Mouse (Mus musculus) ZHBTc4 (cell line): ENCODE data around the gene Ifitm2.
"Not testable (repeated sequence)": the region's sequence is repeated elsewhere in the genome, so short reads cannot be mapped to it uniquely, and the experiment has no call there.

Experiments
- DNase-seq: peaks from one replicate; pipeline ENCODE4 v3.0.0-alpha.2; 2011; ENCODE audit warnings: low read depth, low spot score

Gene Ifitm2

DNA sequence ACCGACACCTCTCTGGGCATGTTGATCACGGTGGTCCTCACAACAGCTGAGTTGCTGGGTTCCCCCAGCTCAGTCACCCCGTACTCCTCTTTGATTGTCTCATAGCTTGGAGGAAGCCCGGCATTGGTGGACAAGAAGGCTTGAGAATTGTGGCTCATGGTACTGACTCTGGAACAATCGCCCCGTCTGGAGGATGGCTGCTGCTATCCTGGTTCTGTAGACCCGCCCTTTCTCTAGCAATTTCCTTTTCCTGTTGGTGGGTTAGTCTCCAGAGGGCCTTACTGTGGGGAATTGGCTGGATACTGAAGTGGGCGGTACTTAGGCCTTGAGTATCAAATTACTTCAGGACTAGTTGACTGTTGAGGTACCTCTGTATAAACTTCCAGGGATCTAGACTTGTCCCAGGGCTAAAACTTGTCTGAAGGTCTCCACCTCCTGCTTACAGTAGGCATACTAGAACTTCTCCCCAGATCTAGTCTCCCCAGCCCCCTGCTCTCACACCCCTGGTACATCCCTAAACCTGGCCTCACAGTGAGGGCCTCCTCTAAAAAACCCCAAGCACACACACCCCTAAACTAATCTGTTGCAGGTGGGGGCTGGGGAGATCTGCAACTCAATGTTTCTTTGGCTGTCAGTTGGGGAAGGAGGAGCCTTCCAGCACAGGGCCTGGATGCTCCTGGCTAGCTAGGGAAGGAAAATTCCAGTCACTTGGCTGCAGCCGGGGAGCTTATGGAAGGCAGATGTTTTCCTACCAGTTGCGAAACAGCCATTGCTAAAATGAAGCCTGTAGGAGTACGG lies at the start of gene Ifitm2, which contains the start of gene Gm45717:
Gene Ifitm2 (minus strand): TSS at position 230 of the 798 bp plus-strand sequence.
Gene Gm45717 (minus strand): TSS at position 180 of the 798 bp plus-strand sequence.
- DNase-seq = peak; percentile 96

DNA sequence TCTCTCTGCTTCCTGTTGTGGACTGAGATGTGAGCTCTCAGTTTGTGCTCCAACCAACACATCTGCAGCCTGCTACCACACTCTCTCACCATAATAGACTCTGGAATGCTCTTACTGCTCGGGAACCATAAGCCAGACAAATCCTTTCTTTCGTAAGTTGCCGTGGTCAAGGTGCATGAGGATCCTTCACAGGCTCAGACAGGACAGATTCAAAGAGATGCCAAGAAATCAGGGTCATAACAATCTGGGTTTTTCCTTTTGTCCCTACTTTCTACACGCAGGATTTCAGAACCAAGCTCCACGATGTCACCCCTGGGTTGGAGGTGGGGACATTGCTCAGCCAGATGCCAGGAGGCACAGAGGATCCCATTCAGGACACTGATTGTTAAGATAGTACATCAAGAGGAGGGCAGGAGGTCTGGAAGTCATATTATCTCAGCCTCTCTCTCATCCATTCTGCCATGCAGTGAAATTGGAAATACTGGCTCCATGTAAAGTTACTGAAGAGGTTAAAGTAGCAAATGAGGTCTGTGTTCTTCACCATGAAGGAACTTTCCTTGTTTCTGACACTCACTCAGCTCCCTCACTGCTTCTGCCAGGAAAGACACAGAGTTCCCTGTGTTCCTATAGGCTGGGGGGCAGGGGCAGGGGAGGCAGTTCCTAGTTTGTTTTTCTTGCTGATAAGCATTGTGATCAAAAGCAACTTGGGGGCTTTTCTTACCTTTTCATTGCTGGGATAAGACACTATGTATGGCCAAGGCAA lies 47.6 kb upstream of the Ifitm2 start:
- no peak for DNase-seq

DNA sequence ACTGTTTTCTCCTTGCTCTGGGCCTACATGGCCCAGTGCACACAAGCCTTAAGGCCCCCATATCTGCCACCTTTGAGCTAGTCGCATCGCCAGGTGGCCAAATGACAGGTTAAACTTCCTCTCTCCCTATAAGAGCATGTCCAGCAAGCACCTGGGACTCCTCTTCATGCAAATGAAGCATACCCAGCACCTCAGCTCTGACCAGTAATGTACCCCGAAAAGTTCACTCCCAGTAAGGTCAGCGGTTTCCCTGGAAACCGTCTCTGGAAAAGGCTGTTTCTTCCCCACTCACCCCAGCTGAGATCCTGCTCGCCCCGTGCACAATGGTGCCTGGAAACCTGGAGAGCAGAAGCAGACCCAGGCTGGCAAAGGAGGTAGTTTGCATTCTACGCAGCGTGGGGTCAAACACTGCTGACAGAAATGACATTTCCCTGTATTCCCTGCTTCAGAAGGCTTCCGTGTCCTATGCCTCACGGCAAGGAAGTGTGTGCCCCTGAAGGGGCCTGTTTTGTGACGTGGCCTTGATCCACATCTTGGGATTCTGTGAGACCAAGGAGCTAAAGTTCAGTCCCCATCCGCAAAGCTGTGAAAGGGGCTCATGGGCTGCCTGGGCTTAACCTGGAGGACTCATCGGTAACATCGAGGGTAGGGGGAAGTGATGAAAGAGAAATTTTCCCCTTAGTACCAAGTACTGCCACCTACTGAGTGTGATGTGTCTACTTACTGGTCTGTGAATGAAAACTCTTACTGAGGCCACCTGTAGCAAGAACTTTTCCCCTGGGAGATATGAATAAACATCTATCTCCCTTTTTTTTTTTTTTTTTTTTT lies 45.3 kb upstream of the Ifitm2 start:
- peak; percentile 16 for DNase-seq

DNA sequence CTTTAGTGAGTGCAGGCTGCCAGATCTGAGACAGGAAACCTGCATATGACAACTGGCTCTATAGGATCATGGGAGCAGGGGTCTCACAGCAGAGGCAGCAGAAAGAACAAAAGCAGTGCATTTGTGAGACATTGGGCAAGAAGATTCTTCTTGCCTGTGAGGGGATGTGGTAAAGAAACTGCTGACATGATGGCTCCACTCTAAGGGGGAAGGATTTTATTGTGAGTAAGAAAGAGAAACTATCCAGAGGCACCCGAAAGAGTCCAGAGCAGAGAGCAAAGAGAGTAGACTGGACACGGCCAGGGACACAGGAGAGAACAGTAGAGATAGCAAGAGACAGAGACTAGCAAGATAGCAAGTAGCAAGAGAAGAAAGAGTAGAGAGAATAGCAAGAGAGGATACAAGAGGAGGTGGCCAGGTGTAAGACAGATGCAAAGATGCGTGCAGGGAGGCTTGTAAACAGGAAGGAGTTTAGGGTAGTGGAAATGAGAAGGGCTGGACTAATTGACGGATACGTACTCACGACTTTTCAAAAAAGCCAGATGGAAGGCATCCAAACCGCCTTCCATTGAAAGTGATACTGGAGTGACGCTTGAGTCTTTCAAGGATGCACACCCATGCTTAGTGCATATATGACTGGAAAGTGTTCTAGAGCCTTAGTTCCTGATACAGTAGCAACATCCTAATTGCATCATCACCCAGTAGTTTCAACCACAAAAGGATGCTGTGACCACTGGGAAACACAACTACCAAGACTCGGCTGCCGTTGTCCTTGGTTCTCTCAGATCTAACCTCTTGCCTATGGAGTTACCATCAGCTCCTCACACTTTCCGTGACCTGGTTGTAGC lies 43.3 kb upstream of the Ifitm2 start:
- DNase-seq = no peak

DNA sequence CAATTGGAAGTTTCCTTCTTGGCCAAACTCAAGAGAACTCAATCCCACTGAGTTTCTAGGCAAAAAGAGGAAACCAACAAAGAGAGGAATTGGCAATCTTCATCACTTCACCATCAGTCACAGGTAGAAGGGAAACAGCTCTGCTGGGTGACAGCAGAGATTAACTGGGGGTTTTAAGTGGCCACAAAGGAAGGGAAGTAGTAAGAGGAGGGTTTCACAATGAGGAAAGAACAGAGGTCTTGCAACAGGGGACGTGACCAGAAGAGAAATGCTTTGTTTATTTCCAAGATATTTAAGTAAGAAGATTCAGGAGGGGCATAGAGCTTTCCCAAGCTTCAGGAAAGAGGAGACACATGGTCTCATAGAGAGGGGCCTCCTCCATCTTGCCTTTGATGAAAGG lies 42.0 kb upstream of the Ifitm2 start:
- no peak for DNase-seq

DNA sequence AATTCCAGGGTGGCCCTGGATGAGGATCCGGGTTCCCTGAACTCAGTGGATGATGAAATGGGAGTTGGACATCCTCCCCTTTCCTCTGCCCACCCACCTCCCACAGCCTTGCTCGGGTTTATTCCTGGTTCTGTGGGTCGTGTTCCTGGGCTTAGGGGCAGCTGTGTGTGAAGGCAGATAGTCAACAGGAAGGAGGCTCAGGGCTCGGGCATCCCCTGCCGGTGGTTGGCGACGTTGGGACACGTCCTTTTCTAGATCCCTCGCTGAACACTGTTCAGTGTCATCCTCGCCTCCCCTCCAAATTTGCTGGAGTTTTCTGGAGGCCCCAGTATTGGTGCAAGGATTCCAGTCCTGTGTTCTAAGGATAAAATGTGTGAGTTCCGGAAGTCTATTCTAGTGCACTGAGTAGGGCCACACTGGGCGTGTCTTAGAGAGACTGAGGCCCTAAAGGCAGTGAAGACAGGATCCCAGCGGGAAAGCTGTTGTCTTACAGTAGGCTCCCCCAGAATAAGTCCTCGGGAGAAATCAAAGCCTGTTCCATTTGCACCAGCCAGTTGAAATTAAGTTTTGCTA lies 35.4 kb upstream of the Ifitm2 start:
- peak; percentile 47 for DNase-seq

DNA sequence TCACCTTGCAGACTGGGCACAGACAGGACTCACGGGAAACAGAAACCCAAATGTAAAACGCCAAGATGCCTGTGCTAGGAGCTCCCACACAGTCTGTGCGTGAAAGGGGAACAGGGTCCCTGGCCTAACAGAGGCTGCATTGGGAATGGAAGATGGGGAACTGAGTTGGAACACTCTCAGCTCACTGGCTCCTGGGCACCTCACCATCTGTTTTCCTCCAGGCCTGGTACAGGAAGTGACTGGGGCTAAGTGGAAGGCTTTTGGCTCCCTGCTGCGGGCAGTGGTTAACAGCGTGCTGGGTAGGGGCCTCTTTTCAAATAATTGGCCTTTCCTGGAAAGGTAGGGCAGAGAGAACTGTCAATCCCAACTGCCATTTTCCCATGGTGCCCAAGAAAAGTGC lies 34.8 kb upstream of the Ifitm2 start:
- DNase-seq = no peak

DNA sequence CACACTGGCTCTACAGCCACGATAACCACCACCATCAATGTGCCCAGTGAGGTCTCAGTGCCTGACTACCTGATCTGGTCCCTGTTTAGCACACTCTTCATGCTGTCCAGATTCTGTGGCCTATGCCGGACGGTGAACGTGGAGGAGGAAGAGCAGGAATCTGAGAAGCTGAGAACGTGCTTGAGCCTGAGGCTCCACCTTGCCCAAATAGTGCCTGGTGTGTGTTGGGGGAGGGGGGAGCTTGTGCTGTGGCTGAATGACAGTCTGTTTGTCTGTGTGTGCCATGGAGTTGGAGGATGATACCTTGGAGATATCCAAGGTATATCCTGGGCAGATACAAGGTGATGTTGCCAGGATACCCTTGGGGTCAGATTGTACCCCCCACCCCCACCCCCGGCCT lies 34.4 kb upstream of the Ifitm2 start:
- no peak for DNase-seq

DNA sequence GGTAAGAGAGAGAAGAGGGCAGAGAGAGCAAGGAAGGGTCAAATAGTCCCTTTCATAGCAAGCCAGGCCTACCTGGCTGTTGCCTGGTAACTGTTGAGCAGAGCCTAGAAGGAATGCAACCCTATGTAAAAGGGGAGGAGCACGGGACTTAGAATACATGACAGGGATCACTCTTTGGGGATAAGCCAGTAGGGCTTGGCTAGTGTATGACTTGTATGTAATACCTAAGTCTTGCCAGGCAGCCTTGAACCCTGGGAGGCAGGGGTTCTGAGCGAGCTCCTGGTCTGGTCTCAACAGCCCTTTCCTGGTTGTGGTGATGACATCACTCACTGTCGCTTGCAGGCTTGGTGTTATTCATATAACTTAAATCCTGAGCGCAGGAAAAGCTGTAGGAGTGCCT lies 33.2 kb upstream of the Ifitm2 start:
- no peak for DNase-seq

DNA sequence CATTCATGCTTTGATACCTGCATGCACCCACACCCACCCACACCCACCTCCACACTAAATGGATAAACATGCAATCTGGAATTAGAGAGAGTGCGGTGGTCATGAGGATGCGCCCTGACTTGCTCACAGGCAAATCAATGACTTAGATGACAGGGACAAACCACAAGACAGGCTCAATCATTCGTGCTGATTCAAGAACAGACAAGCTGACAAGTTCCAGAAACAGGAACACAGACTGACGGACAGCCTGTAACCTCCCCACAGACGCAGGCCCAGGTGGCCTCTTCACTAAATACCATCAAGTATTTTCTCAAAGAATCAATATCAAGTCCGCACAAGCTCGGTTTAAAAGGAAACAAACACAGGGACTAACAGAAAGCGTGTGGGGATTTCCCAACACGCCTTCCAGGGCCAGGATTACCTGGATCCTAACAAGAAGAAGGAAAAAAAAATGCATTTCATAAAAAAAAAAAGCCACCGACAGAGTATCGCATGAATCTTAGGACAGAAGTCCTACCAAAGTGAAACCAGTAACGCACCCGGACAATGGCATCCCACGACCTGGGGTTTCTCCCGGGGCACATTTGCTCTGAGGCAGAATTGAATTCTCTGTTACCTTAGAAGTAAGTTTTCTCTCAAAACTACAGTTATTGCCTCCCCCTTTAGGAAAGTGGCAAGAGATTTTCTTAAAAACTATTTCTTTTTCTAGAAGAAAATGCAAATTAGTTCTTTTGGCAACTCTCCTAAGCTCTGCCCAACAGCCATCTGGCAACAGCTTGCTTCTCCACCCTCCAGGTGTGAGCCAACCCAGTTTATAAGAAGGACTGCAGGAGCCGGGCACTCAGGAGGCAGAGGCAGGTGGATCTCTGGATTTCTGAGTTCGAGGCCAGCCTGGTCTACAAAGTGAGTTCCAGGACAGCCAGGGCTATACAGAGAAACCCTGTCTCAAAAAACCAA lies 31.7 kb upstream of the Ifitm2 start:
- no peak for DNase-seq

DNA sequence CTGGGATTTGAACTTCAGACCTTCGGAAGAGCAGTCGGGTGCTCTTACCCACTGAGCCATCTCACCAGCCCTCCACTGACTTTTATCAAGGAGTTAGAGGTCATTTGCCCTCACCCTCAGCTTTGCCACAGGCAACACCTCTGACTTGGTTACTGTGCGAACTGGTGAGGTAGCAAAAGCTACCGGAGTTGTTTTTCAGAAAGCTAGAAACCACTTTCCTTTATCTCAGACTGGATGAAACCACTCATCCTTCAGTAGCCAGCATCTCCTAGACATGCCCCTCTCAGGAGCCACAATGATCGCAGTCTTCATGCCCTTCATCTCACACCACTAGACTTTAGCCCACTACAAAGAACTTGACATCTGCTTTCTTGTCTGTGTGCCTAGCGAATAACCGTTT lies 27.2 kb upstream of the Ifitm2 start:
- no peak for DNase-seq

DNA sequence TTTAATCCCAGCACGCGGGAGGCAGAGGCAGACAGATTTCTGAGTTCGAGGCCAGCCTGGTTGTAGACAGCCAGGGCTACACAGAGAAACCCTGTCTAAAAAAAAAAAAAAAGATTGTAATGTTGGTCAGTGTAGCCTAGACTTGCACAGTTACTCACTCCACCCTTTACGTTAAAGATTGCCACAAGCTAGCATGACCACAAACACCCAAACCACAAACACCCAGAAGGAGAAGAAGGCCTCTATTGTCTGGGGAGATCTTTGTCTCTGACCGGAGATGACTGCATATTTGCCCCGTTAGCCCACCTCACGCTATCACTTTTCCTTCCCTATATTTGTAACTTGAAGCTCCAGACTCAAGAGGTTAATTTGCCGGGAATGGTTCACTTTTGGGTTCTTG lies 25.9 kb upstream of the Ifitm2 start:
- no peak for DNase-seq

DNA sequence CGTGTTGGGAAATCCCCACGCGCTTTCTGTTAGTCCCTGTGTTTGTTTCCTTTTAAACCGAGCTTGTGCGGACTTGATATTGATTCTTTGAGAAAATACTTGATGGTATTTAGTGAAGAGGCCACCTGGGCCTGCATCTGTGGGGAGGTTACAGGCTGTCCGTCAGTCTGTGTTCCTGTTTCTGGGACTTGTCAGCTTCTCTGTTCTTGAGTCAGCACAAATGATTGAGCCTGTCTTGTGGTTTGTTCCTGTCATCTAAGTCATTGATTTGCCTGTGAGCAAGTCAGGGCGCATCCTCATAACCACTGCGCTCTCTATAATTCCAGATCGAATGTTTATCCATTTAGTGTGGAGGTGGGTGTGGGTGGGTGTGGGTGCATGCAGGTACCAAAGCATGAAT lies 20.9 kb upstream of the Ifitm2 start:
- not testable (repeated sequence) for DNase-seq

DNA sequence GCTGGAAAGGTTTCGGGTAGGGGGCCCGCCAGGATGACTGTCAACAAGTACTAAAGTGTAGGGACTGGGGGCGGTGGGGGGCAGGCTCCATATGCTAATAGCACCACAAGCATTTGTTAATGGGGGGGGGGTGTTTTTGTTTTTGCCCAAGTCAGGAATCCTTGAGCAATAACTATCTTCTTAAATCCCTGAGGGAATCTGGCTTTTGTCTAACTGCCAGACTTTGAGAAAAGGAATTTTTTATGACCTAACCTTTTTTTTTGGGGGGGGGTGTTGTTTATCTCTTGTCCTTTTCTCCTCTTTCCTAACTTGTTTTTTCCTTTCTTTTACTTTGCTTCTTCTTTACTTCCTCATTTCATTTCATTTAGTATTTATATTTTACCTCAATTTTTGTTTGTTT lies 19.7 kb upstream of the Ifitm2 start:
- DNase-seq = no peak

DNA sequence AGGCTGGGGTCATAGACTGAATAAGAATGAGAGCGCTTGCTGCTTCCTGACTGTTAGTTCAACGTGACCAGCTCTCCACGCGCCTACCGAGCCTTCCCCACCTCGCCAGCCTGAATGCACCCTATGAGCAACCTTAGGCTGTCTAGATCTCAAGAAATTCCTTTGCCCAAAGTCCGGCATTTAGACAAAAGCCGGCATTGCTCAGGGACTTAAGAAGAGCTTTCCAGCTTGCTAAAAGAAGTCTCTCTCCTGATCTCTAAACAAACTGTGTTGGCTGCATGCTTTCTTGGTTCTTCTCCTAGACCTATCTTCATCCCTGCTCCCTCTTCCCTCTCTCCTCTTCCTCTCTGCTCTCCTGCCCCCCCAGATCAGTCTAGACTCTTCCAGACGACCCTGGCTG lies 19.2 kb upstream of the Ifitm2 start:
- peak; percentile 53 for DNase-seq

DNA sequence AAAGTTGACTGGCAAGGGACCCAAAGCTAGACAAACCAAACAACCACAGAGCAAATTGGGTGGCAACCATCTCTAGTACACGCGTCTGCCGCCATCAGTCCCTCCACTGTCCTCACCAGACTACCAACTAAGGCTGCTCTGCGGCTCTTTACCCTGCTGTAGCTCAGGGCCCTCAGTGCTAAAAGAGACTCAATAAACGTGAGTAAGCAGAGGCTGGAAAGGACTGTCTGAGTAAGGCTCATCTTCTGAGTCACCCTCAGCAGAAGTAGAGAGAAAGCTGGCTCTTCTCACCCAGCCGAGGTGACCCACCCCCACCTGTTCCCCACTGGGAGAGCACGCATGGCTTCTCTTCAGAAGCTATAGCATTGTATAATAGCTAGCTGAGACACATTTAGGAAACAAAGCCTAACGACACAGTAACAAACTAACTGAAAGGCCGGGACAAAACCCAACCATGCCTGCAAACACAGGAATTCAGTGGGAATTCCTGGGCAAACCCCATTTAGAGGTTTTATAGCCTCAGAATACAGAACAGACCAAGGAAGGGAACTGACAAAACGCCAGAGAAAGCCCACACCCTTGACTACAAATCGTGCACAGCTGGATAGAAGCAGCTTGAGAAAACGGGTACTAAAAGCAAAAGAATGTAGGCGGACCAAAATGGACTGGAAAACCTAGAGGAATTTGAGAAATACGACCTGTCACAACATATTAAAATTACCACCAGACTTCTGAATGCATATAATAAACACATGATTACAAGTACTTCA lies 17.8 kb upstream of the Ifitm2 start:
- peak; percentile 90 for DNase-seq

DNA sequence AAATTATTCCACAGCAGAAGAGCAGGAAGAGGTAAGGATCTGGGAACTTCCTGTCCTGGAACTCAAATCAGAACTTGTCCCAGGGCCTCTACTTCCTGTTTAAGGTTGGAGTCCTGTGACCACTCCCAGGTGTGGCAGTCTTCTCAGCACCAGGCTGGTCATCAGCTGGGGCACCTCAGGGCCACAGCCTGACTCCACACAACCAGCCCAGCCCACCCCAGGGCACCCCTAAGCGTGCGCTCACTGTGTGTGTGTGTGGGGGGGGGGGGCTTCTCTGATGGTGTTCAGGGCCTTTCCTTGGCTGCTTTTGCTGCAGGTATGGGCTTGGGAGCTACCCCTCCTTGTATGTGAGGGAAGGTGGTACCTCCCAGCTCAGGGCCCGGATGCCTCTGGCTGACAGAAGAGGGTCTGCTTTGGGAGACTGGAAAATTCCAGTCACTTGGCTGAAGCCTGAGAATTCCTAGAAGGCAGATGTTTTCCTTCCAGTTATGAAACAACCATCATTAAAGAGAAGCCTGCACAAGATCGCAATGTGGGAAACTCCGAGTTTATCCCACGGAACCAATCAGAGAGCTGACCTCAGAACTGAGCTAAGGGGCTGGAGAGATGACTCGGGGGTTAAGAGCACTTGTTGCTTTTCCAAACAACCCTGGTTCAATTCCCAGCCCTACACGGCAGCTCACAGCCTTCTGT lies 15.8 kb upstream of the Ifitm2 start:
- DNase-seq = no peak

DNA sequence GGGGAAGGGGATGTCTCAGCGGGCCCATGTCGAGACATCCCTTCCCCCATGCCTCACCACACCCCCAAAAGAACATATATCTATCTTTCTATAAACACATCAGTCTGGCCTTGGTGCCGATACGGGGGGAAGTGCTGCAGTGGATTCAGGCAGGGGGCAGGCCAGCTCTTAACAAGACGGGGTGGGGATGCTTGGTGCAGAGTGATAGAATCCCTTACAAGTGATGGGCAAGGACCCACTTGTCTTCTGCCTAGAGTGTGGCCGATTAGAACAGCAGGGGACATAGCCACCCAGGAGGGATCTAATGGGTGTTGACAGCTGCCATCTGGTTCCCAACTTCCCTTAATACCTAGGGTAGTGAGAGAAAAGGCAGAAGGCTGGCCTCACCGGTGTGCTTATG lies 15.1 kb upstream of the Ifitm2 start:
- no peak for DNase-seq
